Mouse (Mus musculus): ENCODE results near the gene Lin28b.

The Lin28b gene

GRCm38 (mm10) chr10:45485761-45486602, at the start of gene Lin28b:
Gene Lin28b (minus strand): TSS chr10:45486395.
- peak; percentile 11 for DNase-seq

GRCm38 (mm10) chr10:45511764-45512163, 25.6 kb upstream of the Lin28b start:
- DNase-seq: no peak

- no peak for DNase-seq
Observed at GRCm38 (mm10) chr10:45510662-45511061, 24.5 kb upstream of the Lin28b start.

- DNase-seq: no peak
Observed at GRCm38 (mm10) chr10:45500259-45500658, 14.1 kb upstream of the Lin28b start.

GRCm38 (mm10) chr10:45486603-45486946, 380 bp upstream of the Lin28b start:
- DNase-seq: no peak

GRCm38 (mm10) chr10:45485226-45485760, 902 bp downstream of the Lin28b start:
- no peak for DNase-seq

GRCm38 (mm10) chr10:45483210-45483609, 3.0 kb downstream of the Lin28b start:
- peak; percentile 5 for DNase-seq

GRCm38 (mm10) chr10:45473663-45474333, 12.4 kb downstream of the Lin28b start:
- DNase-seq: no peak

- no peak for DNase-seq
Observed at GRCm38 (mm10) chr10:45473143-45473484, 13.1 kb downstream of the Lin28b start.

- DNase-seq: no peak
Observed at GRCm38 (mm10) chr10:45472431-45473142, 13.6 kb downstream of the Lin28b start.

- no peak for DNase-seq
Observed at GRCm38 (mm10) chr10:45471321-45471720, 14.9 kb downstream of the Lin28b start.

- no peak for DNase-seq
Observed at GRCm38 (mm10) chr10:45470079-45470739, 16.0 kb downstream of the Lin28b start.

- no peak for DNase-seq
Observed at GRCm38 (mm10) chr10:45469027-45469996, 16.9 kb downstream of the Lin28b start.

- DNase-seq: no peak
Observed at GRCm38 (mm10) chr10:45468180-45468915, 17.8 kb downstream of the Lin28b start.

GRCm38 (mm10) chr10:45458637-45459036, 27.6 kb downstream of the Lin28b start:
- DNase-seq: no peak

GRCm38 (mm10) chr10:45458074-45458473, 28.1 kb downstream of the Lin28b start:
- DNase-seq: no peak

- DNase-seq: no peak
Observed at GRCm38 (mm10) chr10:45446625-45447024, 39.6 kb downstream of the Lin28b start.

- DNase-seq: no peak
Observed at GRCm38 (mm10) chr10:45446215-45446614, 40.0 kb downstream of the Lin28b start.

- no peak for DNase-seq
Observed at GRCm38 (mm10) chr10:45422372-45422771, 63.8 kb downstream of the Lin28b start.

GRCm38 (mm10) chr10:45412144-45412543, 74.1 kb downstream of the Lin28b start:
- DNase-seq: no peak

- no peak for DNase-seq
Observed at GRCm38 (mm10) chr10:45411741-45412140, 74.5 kb downstream of the Lin28b start.
